Mouse (Mus musculus): ENCODE measurements around the gene Ncoa4. TPM values are rescaled to one million over a fixed set of nuclear protein-coding genes. Genes with fewer than 3 reads are reported as not detected.
"Not testable (repeated sequence)": the region's sequence is repeated elsewhere in the genome, so short reads cannot be mapped to it uniquely, and the experiment has no call there.

The Ncoa4 gene
- polyA plus RNA-seq (2016; fragmentation: Nextera tagmentation; extraction: Ambion mirVana), result 69.6 and 82.1 TPM in 2 replicates

- under 1% methylated on average over 40 of the region's 40 CpGs for WGBS
- DNase-seq (ENCODE audit: extremely low spot score, low spot score), result peak; percentile 98
- Histone ChIP-seq H3K4me1 (peaks cover 24% of the 10 kb centered on the region), H3K4me3 (peak within 1 kb of the TSS; percentile 91), H3K36me3 (replicated peaks) (no peaks in the 10 kb centered on the region), H3K27me3 (ENCODE audit: poor library complexity, severe bottlenecking) (no peaks in the 10 kb centered on the region), H3K9me3 (no peaks in the 10 kb centered on the region), H3K27ac (peak within 1 kb of the TSS; percentile 92)
Observed at GRCm38 (mm10) chr14:32159690-32160246, at the start of gene Ncoa4. TSS of gene Ncoa4 (plus strand) at chr14:32159865.

GRCm38 (mm10) chr14:32112124-32112523, 47.5 kb upstream of the Ncoa4 start:
- not testable (repeated sequence) for DNase-seq (ENCODE audit: extremely low spot score, low spot score); H3K27ac ChIP-seq; H3K9me3 ChIP-seq; H3K4me3 ChIP-seq; H3K4me1 ChIP-seq; H3K27me3 ChIP-seq (ENCODE audit: poor library complexity, severe bottlenecking); H3K36me3 ChIP-seq (replicated peaks)
- WGBS, result 94% methylated on average over 10 of the region's 10 CpGs

- Histone ChIP-seq H3K4me1 (no peaks in the 10 kb centered on the region), H3K4me3 (no peak overlapping the region), H3K27ac (no peak overlapping the region), H3K27me3 (ENCODE audit: poor library complexity, severe bottlenecking) (no peaks in the 10 kb centered on the region), H3K36me3 (replicated peaks) (no peaks in the 10 kb centered on the region), H3K9me3 (no peaks in the 10 kb centered on the region)
- WGBS, result 80% methylated on average over 11 of the region's 11 CpGs
- no peak for DNase-seq (ENCODE audit: extremely low spot score, low spot score)
Observed at GRCm38 (mm10) chr14:32120940-32121919, 38.4 kb upstream of the Ncoa4 start.

GRCm38 (mm10) chr14:32121920-32122315, 37.7 kb upstream of the Ncoa4 start:
- DNase-seq (ENCODE audit: extremely low spot score, low spot score), result no peak
- no peak overlapping the region for H3K27ac ChIP-seq
- no peaks in the 10 kb centered on the region for H3K9me3 ChIP-seq
- no peaks in the 10 kb centered on the region for H3K4me1 ChIP-seq
- H3K36me3 ChIP-seq (replicated peaks), result no peaks in the 10 kb centered on the region
- 53% methylated on average over 2 of the region's 2 CpGs for WGBS
- no peak overlapping the region for H3K4me3 ChIP-seq
- H3K27me3 ChIP-seq (ENCODE audit: poor library complexity, severe bottlenecking), result no peaks in the 10 kb centered on the region

- no peaks in the 10 kb centered on the region for H3K9me3 ChIP-seq
- H3K27me3 ChIP-seq (ENCODE audit: poor library complexity, severe bottlenecking), result no peaks in the 10 kb centered on the region
- no peaks in the 10 kb centered on the region for H3K4me1 ChIP-seq
- no peaks in the 10 kb centered on the region for H3K36me3 ChIP-seq (replicated peaks)
- no peak for DNase-seq (ENCODE audit: extremely low spot score, low spot score)
- no peak overlapping the region for H3K27ac ChIP-seq
- H3K4me3 ChIP-seq, result no peak overlapping the region
- 60% methylated on average over 3 of the region's 3 CpGs for WGBS
Observed at GRCm38 (mm10) chr14:32124261-32124660, 35.4 kb upstream of the Ncoa4 start.

GRCm38 (mm10) chr14:32125256-32125655, 34.4 kb upstream of the Ncoa4 start:
- WGBS, result 81% methylated on average over 5 of the region's 5 CpGs

GRCm38 (mm10) chr14:32128409-32128808, 31.3 kb upstream of the Ncoa4 start:
- H3K36me3 ChIP-seq (replicated peaks), result no peaks in the 10 kb centered on the region
- 84% methylated on average over 5 of the region's 5 CpGs for WGBS
- H3K9me3 ChIP-seq, result no peaks in the 10 kb centered on the region
- H3K27ac ChIP-seq, result no peak overlapping the region
- no peaks in the 10 kb centered on the region for H3K4me1 ChIP-seq
- no peak overlapping the region for H3K4me3 ChIP-seq
- H3K27me3 ChIP-seq (ENCODE audit: poor library complexity, severe bottlenecking), result no peaks in the 10 kb centered on the region
- DNase-seq (ENCODE audit: extremely low spot score, low spot score), result no peak

More at GRCm38 (mm10) chr14:32125256-32125655, 34.4 kb upstream of the Ncoa4 start:
- not testable (repeated sequence) for H3K9me3 ChIP-seq; H3K36me3 ChIP-seq (replicated peaks); H3K27me3 ChIP-seq (ENCODE audit: poor library complexity, severe bottlenecking); H3K27ac ChIP-seq; H3K4me3 ChIP-seq; DNase-seq (ENCODE audit: extremely low spot score, low spot score); H3K4me1 ChIP-seq

GRCm38 (mm10) chr14:32131836-32132235, 27.8 kb upstream of the Ncoa4 start:
- no peaks in the 10 kb centered on the region for H3K36me3 ChIP-seq (replicated peaks)
- H3K27ac ChIP-seq, result no peak overlapping the region
- H3K27me3 ChIP-seq (ENCODE audit: poor library complexity, severe bottlenecking), result no peaks in the 10 kb centered on the region
- no peaks in the 10 kb centered on the region for H3K4me1 ChIP-seq
- WGBS, result 89% methylated on average over 4 of the region's 4 CpGs
- H3K9me3 ChIP-seq, result no peaks in the 10 kb centered on the region
- no peak for DNase-seq (ENCODE audit: extremely low spot score, low spot score)
- H3K4me3 ChIP-seq, result no peak overlapping the region

GRCm38 (mm10) chr14:32134293-32134692, 25.4 kb upstream of the Ncoa4 start:
- DNase-seq (ENCODE audit: extremely low spot score, low spot score), result no peak
- Histone ChIP-seq H3K4me1 (no peaks in the 10 kb centered on the region), H3K27me3 (ENCODE audit: poor library complexity, severe bottlenecking) (no peaks in the 10 kb centered on the region), H3K9me3 (no peaks in the 10 kb centered on the region), H3K27ac (no peak overlapping the region), H3K36me3 (replicated peaks) (no peaks in the 10 kb centered on the region), H3K4me3 (no peak overlapping the region)
- 76% methylated on average over 2 of the region's 2 CpGs for WGBS

- DNase-seq (ENCODE audit: extremely low spot score, low spot score); H3K9me3 ChIP-seq: not testable (repeated sequence)
- 65% methylated on average over 3 of the region's 3 CpGs for WGBS
Observed at GRCm38 (mm10) chr14:32136467-32136866, 23.2 kb upstream of the Ncoa4 start.

GRCm38 (mm10) chr14:32140359-32140965, 19.2 kb upstream of the Ncoa4 start:
- H3K27ac ChIP-seq, result no peak overlapping the region
- WGBS, result 81% methylated on average over 5 of the region's 5 CpGs
- H3K4me1 ChIP-seq, result no peaks in the 10 kb centered on the region
- no peaks in the 10 kb centered on the region for H3K36me3 ChIP-seq (replicated peaks)
- DNase-seq (ENCODE audit: extremely low spot score, low spot score), result no peak
- H3K4me3 ChIP-seq, result no peak overlapping the region
- no peaks in the 10 kb centered on the region for H3K9me3 ChIP-seq
- no peaks in the 10 kb centered on the region for H3K27me3 ChIP-seq (ENCODE audit: poor library complexity, severe bottlenecking)

More at GRCm38 (mm10) chr14:32136467-32136866, 23.2 kb upstream of the Ncoa4 start:
- not testable (repeated sequence) for H3K36me3 ChIP-seq (replicated peaks); H3K27me3 ChIP-seq (ENCODE audit: poor library complexity, severe bottlenecking); H3K4me3 ChIP-seq; H3K4me1 ChIP-seq; H3K27ac ChIP-seq

- H3K27me3 ChIP-seq (ENCODE audit: poor library complexity, severe bottlenecking), result no peaks in the 10 kb centered on the region
- WGBS, result 82% methylated on average over 5 of the region's 5 CpGs
- H3K4me3 ChIP-seq, result no peak within 1 kb of the TSS
- no peaks in the 10 kb centered on the region for H3K4me1 ChIP-seq
- DNase-seq (ENCODE audit: extremely low spot score, low spot score), result no peak
- H3K36me3 ChIP-seq (replicated peaks), result no peaks in the 10 kb centered on the region
- H3K9me3 ChIP-seq, result no peaks in the 10 kb centered on the region; the same call in 1 of the 2 replicates
- no peak within 1 kb of the TSS for H3K27ac ChIP-seq
Observed at GRCm38 (mm10) chr14:32141723-32142122, 17.9 kb upstream of the Ncoa4 start, which contains the start of gene Msmb. TSS of gene Msmb (plus strand) at chr14:32142023.

- H3K27ac ChIP-seq, result no peak overlapping the region
- H3K4me1 ChIP-seq, result no peaks in the 10 kb centered on the region
- no peaks in the 10 kb centered on the region for H3K36me3 ChIP-seq (replicated peaks)
- no peaks in the 10 kb centered on the region for H3K27me3 ChIP-seq (ENCODE audit: poor library complexity, severe bottlenecking)
- H3K4me3 ChIP-seq, result no peak overlapping the region
- peaks cover 12% of the 10 kb centered on the region for H3K9me3 ChIP-seq
- DNase-seq (ENCODE audit: extremely low spot score, low spot score), result no peak
Observed at GRCm38 (mm10) chr14:32144734-32145133, 14.9 kb upstream of the Ncoa4 start.
